Mouse (Mus musculus): Measurements from ENCODE around the gene Grhl3. TPM values are rescaled to one million over a fixed set of nuclear protein-coding genes. Genes with fewer than 3 reads are reported as not detected.
A peak's percentile ranks its signal among the peaks of the same experiment; 100 is the strongest.

Grhl3 gene
- polyA plus RNA-seq, 1 experiment from 2014 or later = 1.1 TPM

DNA sequence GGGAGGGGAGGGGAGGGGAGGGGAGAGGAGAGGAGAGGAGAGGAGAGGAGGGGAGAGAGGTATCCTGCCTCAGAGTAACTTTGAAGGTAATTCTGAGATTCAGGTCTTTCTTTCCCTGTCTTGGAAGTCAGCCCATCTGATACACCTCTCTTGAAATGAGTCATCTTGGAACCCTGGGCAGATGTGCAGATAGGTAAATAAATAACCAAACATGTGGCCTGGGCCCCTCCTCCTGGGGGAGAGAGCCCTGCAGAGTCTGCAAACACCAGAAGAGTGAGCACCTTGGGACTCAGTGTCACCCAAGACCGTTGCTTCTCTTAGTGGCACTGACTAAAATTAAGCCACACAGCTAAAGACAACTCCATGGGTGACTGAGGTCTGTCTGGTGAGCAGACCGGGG lies 25.6 kb upstream of the Grhl3 start:
- no peak overlapping the region for H3K27ac ChIP-seq (replicated peaks)
- no peak overlapping the region for H3K9ac ChIP-seq (replicated peaks)
- no peak for ATAC-seq (ENCODE audit: low FRiP score)
- WGBS = 70% methylated on average over 2 of the region's 2 CpGs
- peaks cover 10% of the 10 kb centered on the region for H3K4me1 ChIP-seq
- H3K4me2 ChIP-seq = no peak overlapping the region
- peaks cover 7% of the 10 kb centered on the region; the same call in 1 of the 2 replicates for H3K9me3 ChIP-seq (replicated peaks)
- H3K4me3 ChIP-seq (replicated peaks) = no peak overlapping the region
- H3K36me3 ChIP-seq = no peaks in the 10 kb centered on the region
- H3K27me3 ChIP-seq (replicated peaks) = no peaks in the 10 kb centered on the region

DNA sequence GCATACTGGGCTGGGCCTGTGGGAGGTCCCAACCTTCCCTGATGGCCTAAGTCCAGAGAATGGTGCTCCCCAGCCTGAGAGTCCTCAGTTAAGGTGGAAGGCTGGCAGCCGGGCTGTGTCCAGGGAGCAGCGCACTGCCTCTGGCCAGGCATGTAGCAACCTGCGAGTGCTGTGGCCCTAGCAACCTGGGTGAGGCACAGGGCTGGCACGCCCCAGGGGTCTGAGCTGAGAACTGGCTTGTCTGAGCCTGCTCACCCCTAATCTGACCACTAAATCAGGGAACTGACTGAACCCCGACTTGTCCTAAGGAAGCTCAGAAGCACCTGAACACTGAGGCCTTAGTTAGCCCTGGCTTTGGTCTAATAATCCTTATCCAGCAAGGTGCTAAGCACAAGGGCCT lies 24.1 kb upstream of the Grhl3 start:
- no peak for ATAC-seq (ENCODE audit: low FRiP score)
- Histone ChIP-seq H3K27ac (replicated peaks) (no peak overlapping the region), H3K4me2 (no peak overlapping the region), H3K4me3 (replicated peaks) (no peak overlapping the region), H3K4me1 (peaks cover 10% of the 10 kb centered on the region), H3K9me3 (replicated peaks) (peaks cover 7% of the 10 kb centered on the region; the same call in 1 of the 2 replicates), H3K36me3 (no peaks in the 10 kb centered on the region), H3K9ac (replicated peaks) (no peak overlapping the region), H3K27me3 (replicated peaks) (no peaks in the 10 kb centered on the region)
- 90% methylated on average over 5 of the region's 5 CpGs for WGBS

DNA sequence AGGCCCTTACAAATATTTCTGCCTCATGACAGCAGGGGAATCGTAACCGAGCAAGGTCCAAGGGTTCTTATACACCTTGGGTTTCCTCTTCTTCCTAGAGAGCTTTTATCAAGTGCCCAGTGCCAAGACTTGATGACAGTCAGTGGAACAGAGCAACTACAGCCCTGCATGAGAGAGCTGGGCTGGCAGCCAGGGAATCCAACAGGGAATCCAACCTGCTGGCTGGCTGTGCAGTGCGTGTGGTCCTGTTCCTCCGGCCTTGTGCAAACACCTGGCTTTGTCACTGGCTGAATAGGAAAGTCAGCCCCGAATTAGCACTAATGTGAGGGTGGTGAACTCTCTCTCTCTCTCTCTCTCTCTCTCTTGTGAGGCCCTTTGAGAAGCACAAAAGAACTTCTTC lies 22.5 kb upstream of the Grhl3 start:
- Histone ChIP-seq H3K9ac (replicated peaks) (no peak overlapping the region), H3K27me3 (replicated peaks) (no peaks in the 10 kb centered on the region), H3K4me3 (replicated peaks) (no peak overlapping the region), H3K4me1 (peaks cover 10% of the 10 kb centered on the region), H3K4me2 (no peak overlapping the region), H3K27ac (replicated peaks) (peak overlapping the region; percentile 49; the same call in 1 of the 2 replicates), H3K36me3 (no peaks in the 10 kb centered on the region), H3K9me3 (replicated peaks) (no peaks in the 10 kb centered on the region)
- 38% methylated on average over 5 of the region's 5 CpGs for WGBS
- ATAC-seq (ENCODE audit: low FRiP score) = no peak

DNA sequence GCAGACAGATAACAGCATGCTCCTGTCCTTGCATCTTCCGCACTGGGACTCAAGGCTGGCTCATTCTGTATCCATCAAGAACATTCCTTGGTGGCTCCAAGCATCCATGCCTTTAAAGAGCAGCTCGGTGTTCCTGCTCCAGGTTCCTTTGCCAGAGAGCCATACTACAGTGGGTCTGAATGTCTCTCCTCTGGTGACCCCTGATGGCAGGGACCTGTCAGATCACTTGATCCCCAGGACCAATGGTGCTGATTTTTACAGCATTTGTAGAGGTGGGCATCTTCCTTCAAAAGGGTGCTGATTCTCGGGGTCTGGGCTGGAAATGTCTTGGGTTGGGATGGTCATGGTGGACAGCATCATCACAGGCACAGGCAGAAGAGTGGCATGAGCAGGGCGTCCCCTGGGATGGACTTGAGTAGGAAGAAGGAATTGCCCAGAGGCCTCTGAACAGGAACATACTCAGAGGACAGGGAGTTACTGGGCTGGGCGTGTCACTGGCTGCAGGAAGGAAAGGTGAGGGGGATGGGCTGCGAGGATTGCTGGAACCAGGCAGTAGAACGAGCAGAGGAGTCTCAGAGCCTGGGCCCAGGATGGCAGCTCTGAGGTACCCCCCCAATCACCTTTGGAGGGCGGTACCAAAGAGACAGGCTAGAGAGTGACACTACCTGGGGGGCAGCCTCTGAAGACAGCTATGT lies 18.3 kb upstream of the Grhl3 start:
- no peaks in the 10 kb centered on the region for H3K36me3 ChIP-seq
- H3K9ac ChIP-seq (replicated peaks) = no peak overlapping the region
- H3K9me3 ChIP-seq (replicated peaks) = no peaks in the 10 kb centered on the region
- 70% methylated on average over 8 of the region's 8 CpGs for WGBS
- no peaks in the 10 kb centered on the region for H3K27me3 ChIP-seq (replicated peaks)
- H3K4me3 ChIP-seq (replicated peaks) = no peak overlapping the region
- no peak overlapping the region for H3K27ac ChIP-seq (replicated peaks)
- H3K4me1 ChIP-seq = peaks cover 10% of the 10 kb centered on the region
- ATAC-seq (ENCODE audit: low FRiP score) = no peak
- H3K4me2 ChIP-seq = no peak overlapping the region

DNA sequence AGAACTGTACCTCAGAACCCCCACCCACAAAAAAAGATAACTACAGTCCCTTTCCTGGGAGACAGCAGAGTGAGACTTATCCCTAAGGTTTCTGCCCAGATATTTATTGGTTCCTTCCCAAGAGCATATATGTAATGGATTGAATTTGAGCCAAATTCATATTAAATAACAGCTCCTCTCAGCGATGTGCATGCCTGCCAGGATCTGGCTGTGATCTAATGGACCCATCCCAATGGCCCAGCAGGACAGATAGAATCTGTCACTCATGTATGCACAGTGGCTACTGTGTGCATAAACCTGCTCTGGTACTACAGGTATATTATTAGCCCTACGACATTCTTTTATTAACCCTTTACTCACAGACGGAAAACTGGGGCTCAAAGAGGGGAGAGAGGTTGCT lies 17.7 kb upstream of the Grhl3 start:
- Histone ChIP-seq H3K4me1 (peaks cover 6% of the 10 kb centered on the region), H3K9ac (replicated peaks) (no peak overlapping the region), H3K36me3 (no peaks in the 10 kb centered on the region), H3K9me3 (replicated peaks) (no peaks in the 10 kb centered on the region), H3K27me3 (replicated peaks) (no peaks in the 10 kb centered on the region), H3K4me2 (no peak overlapping the region), H3K27ac (replicated peaks) (no peak overlapping the region), H3K4me3 (replicated peaks) (no peak overlapping the region)
- no peak for ATAC-seq (ENCODE audit: low FRiP score)
- 51% methylated on average over 3 of the region's 3 CpGs for WGBS

DNA sequence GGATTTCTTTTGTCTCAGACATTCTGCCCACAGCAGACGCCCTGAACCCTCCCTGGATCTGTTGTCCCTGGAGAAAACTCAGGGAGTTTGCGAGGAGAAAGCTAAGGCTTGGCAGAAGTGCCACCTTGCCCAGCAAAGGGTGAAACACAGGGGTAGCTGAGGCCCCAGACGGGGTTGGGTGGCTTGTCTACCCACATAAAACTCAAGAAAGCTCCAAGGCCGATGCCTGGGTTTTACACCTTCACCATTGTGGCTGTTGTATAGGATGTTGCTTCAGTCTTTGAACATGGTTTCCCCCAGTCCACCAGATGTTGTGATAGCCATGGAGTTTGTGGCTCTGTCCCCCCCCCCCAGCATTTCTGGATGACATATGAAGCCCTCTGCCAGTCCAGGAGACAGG lies 11.4 kb upstream of the Grhl3 start:
- H3K27ac ChIP-seq (replicated peaks) = no peak overlapping the region
- no peak for ATAC-seq (ENCODE audit: low FRiP score)
- H3K9me3 ChIP-seq (replicated peaks) = no peaks in the 10 kb centered on the region
- H3K4me2 ChIP-seq = no peak overlapping the region
- H3K36me3 ChIP-seq = no peaks in the 10 kb centered on the region
- no peak overlapping the region for H3K4me3 ChIP-seq (replicated peaks)
- WGBS = 57% methylated on average over 4 of the region's 4 CpGs
- H3K4me1 ChIP-seq = no peaks in the 10 kb centered on the region
- H3K9ac ChIP-seq (replicated peaks) = no peak overlapping the region
- 0 out of 2 replicates have a peak, but pooled peaks cover 3% of the 10 kb centered on the region for H3K27me3 ChIP-seq (replicated peaks)

DNA sequence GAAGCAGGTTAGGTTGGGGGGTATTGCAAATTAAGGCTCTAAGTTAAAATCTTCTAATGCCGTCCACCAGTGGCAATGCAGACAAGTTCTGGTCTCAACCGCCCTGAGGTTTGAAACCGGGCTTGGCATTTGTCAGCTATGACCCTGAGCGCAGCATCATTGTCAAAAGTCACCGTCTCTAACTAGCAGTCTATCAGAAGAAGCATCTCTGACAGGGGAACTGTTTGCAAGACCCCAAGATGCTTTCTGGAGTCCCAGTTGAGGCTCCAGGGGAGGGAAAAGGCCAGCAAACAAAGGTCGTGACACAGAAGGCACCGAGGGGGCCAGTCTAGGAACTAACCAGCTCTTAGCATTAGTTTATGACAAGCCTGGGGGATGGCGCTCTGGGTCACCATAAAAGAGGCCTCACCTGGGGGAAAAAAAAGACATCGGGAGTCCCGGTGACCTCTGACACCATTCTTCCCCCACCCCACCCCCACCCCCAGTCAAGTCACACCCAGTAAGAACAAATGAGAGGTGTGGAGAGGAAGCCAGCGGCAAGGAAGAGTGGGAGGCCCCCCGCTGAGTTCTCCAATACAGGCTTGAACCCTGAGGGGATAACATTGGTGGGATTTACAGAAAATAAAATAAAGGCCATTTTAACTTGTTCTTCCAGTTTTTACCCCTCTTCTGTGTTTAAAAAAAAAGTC lies 7.9 kb upstream of the Grhl3 start:
- H3K4me3 ChIP-seq (replicated peaks) = no peak overlapping the region
- WGBS = 25% methylated on average over 12 of the region's 12 CpGs
- H3K27ac ChIP-seq (replicated peaks) = no peak overlapping the region
- no peaks in the 10 kb centered on the region for H3K4me1 ChIP-seq
- H3K27me3 ChIP-seq (replicated peaks) = 0 out of 2 replicates have a peak, but pooled peaks cover 3% of the 10 kb centered on the region
- ATAC-seq (ENCODE audit: low FRiP score) = no peak
- no peak overlapping the region for H3K4me2 ChIP-seq
- no peaks in the 10 kb centered on the region for H3K9me3 ChIP-seq (replicated peaks)
- no peaks in the 10 kb centered on the region for H3K36me3 ChIP-seq
- H3K9ac ChIP-seq (replicated peaks) = no peak overlapping the region

DNA sequence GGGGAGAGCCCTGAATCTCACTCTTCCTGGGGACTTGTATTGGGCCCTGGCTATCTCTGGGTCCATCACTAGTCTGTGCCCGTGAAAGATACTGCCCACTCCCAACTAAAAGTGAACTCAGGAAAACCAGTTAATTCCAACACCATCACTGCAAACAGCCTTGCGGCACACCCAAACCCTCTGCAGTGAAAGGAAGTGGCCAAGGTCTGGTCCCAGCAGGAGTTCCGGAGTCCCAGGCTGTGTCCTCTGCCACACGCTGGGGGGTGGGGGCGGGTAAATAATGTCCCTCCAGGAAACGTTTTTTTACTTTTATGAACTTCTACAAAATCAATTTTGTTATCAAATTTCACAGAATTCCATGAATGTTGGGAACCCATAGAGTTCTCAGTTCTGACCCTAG lies 6.3 kb upstream of the Grhl3 start:
- H3K9me3 ChIP-seq (replicated peaks) = no peaks in the 10 kb centered on the region
- no peak overlapping the region for H3K4me3 ChIP-seq (replicated peaks)
- peaks cover 3% of the 10 kb centered on the region; the same call in 1 of the 2 replicates for H3K27me3 ChIP-seq (replicated peaks)
- H3K27ac ChIP-seq (replicated peaks) = no peak overlapping the region
- no peaks in the 10 kb centered on the region for H3K36me3 ChIP-seq
- no peak overlapping the region for H3K9ac ChIP-seq (replicated peaks)
- ATAC-seq (ENCODE audit: low FRiP score) = no peak
- WGBS = 64% methylated on average over 6 of the region's 6 CpGs
- no peak overlapping the region for H3K4me2 ChIP-seq
- H3K4me1 ChIP-seq = no peaks in the 10 kb centered on the region

DNA sequence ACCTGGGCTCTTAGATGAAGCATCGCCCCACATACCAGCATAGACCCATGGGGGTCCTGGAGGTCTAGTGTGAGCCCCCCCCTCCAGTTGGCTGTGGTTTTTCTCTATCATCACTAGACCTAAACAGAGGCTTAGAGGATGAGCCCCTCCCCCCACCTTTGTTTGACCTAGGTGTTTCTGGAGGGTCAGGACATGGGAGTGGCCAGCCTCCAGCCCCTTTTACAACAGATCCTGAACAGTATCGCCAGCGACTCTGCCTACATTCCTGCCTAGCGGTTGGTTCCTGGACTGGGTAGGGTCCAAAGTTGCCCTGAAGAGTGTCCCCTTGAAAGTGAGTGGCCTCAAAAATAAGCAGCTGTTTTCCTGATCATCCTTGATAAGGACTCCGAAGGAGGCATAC lies 5.1 kb upstream of the Grhl3 start:
- no peak overlapping the region for H3K4me2 ChIP-seq
- no peak for ATAC-seq (ENCODE audit: low FRiP score)
- H3K27me3 ChIP-seq (replicated peaks) = peaks cover 11% of the 10 kb centered on the region
- no peak overlapping the region for H3K27ac ChIP-seq (replicated peaks)
- H3K9me3 ChIP-seq (replicated peaks) = no peaks in the 10 kb centered on the region
- H3K4me1 ChIP-seq = peaks cover 6% of the 10 kb centered on the region
- no peak overlapping the region for H3K9ac ChIP-seq (replicated peaks)
- no peaks in the 10 kb centered on the region for H3K36me3 ChIP-seq
- 80% methylated on average over 5 of the region's 5 CpGs for WGBS
- H3K4me3 ChIP-seq (replicated peaks) = no peak overlapping the region

DNA sequence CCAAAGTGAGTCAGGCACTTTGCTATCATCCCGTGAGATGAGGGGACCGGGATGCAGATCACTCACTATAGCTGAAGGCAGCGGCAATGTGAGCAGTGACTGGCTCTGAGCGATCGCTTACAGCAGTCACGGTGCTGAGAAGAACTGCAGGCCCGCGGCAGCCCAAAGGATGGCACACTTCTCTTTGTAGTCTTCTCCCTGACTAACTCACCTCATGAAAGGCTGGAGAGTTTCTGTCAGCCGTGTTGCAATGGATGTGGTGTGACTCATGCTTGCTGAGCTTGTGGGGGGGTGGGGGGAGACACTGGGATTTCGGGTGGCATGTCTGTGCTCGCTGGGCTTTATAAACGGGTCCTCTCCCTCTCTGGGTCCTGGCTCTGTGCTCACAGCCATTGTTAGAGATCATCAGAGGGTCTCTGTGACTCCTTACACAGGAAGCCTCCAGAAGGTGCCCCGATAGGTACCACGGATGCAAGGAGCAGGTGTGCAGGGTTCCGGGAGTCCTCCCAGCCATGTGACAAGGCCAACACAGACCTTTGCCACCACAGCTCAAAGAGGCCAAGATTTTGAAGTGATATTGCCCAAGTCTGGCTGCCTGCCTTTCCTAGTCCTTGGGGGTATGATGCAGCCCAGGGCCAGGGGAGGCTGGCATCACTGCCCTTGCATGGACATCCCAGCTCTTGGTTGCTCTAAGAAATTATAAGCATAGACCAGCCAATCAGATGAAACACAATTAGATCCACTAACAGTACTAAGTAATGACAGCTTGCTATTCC lies 2.1 kb upstream of the Grhl3 start:
- ATAC-seq (ENCODE audit: low FRiP score) = no peak
- no peak overlapping the region for H3K27ac ChIP-seq (replicated peaks)
- H3K9ac ChIP-seq (replicated peaks) = no peak overlapping the region
- peaks cover 24% of the 10 kb centered on the region for H3K4me1 ChIP-seq
- H3K4me2 ChIP-seq = no peak overlapping the region
- 65% methylated on average over 15 of the region's 15 CpGs for WGBS
- peaks cover 28% of the 10 kb centered on the region for H3K27me3 ChIP-seq (replicated peaks)
- H3K4me3 ChIP-seq (replicated peaks) = no peak overlapping the region
- H3K9me3 ChIP-seq (replicated peaks) = no peaks in the 10 kb centered on the region
- no peaks in the 10 kb centered on the region for H3K36me3 ChIP-seq

DNA sequence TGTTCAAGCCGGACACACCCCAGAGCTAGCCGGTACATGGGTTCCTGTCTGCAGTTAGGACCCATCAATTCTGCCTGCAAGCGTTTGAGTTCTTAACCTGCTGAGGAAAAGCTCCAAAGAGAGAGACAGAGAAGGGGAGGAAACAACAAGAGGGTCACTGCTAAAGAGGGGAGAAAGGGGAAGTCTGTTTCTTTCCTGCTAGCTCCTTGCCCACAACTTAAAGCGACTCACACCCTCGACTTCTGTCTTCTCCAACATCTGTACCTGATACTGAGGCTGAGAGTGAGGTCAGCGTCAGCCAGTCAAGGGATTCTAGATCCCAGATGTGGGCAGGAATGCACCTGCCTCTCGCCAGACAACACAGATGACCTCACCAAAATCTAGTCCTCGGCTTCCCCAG lies 1.2 kb downstream of the Grhl3 start:
- Histone ChIP-seq H3K9ac (replicated peaks) (no peak overlapping the region), H3K4me2 (0 out of 2 replicates have a peak overlapping the region, but pooled peaks have one; percentile 77), H3K27me3 (replicated peaks) (peaks cover 42% of the 10 kb centered on the region), H3K9me3 (replicated peaks) (no peaks in the 10 kb centered on the region), H3K27ac (replicated peaks) (no peak overlapping the region), H3K36me3 (no peaks in the 10 kb centered on the region), H3K4me1 (peaks cover 51% of the 10 kb centered on the region), H3K4me3 (replicated peaks) (no peak overlapping the region)
- no peak for ATAC-seq (ENCODE audit: low FRiP score)
- WGBS = 29% methylated on average over 8 of the region's 8 CpGs

All from neural tube, embryonic 15.5 days (tissue).